Mouse (Mus musculus) monocyte, adult 2 months (primary cell): ENCODE measurements at regions not wholly inside any gene's neighbourhood (a gene's known extent, or its start where the extent isn't known, plus 50 kb on each side); places are given as distances from the start of the nearest gene placed in this dataset.

ENCODE experiments used
- DNase-seq, 2 experiments: peaks; one replicate each; pipeline ENCODE4 v3.0.0; 2022; ENCODE audit warnings: low spot score in 2 of 2, low read depth in 1 of 2

DNA sequence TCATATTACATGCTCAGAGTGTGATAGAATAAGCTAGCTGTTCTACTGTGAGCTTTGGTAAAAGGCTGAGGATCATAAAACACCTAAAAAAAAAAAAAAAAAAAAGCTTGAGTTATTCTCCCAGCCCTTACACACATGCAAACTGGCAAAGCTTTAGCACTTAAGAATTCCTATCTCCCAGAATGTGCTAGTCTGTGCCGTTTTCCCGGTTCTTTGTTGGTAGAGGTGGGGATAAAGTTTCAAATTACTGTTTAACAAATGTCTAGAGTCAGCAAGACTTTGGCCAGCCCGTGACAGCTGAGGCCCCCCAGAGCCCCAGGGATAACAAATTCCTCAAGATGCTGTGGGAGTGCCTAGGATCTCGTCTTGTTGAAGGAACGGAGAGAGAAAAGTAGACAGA, 254.3 kb upstream of the Mgmt start:
- no peak for DNase-seq

GRCm38 (mm10) chr7:136640771-136641170, 253.6 kb upstream of the Mgmt start:
- DNase-seq: no peak

DNA sequence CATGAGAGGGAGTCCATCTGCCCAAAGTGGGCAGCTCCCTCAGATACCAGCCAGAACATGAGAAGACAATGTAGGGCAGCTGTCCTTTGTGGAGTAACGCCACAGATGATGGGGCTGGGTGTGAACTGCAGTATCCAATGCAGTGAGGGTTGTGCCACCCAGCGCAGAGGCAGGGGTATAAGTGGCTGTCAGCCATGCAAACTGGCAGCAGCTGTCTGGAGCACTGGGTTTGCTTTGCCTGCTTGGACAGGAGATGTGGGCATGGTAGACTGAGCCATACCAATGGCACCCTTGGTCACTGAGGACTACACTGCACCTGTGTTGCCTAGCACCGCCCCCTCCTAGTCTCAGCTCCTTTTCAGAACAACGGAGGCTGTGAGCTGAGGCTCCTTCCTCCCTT, 244.6 kb upstream of the Mgmt start:
- DNase-seq: no peak

DNA sequence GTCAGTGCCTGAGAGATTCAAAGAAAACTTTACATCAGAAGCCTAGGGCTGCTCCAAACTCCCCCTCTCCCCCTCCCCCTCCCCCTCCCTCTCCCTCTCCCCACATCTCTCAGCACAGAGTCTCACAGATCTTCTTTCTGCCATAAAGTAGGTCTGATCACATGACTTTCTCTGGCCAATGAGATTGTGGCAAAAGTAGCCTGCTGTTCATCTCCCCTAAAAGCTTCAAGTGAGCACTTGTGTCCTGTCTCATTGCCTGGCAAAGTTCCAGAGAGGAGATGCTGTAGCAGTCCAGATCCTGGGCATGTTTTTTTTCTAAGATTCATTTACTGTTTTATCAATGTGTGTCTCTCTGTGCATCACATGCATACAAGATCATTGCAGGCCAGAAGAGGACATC, 234.5 kb upstream of the Mgmt start:
- no peak for DNase-seq

DNA sequence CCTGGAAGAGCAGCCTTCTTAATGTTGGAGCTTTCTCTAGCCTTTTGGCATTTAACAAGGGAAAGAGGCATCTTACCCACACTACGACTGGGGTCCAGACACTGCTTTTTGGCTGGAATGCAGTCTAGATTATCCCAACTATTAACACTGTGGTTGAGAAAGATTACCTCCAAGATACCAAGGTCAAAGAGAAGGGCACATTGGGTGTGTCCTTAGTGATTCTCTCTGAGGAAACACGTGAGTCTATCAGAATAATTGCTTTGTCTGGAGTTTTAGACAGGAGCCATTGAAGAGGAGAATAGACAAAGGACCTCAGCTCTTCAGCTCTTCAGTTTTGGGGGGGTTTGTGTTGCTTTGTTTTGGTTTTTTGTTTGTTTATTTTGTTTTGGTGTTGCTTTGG, 234.0 kb upstream of the Mgmt start:
- DNase-seq: no peak

GRCm38 (mm10) chr7:136664424-136665082, 229.9 kb upstream of the Mgmt start:
- DNase-seq: no peak

DNA sequence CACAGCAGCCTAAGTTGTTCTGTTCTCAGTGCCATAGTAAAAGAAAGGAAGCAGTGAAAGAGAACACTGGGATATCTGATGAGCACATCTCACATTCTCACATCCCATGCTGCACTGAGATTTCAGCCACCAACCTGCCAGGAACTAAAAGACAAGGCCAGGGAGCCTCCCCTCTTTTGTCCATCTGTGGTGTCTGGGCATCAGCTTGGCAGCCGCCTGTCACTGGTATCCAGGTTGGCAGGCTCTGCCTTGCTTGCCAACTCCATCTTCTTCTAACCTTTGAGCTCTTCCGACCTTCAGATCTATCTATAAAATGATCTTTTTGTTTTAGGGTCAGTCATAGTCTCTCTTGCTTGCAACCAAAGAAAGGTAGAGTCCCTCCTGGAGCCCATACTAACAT, 228.5 kb upstream of the Mgmt start:
- no peak for DNase-seq

GRCm38 (mm10) chr7:136666707-136667106, 227.7 kb upstream of the Mgmt start:
- DNase-seq: no peak

- DNase-seq: no peak
These were observed 223.7 kb upstream of the Mgmt start for GRCm38 (mm10) chr7:136670675-136671074.

DNA sequence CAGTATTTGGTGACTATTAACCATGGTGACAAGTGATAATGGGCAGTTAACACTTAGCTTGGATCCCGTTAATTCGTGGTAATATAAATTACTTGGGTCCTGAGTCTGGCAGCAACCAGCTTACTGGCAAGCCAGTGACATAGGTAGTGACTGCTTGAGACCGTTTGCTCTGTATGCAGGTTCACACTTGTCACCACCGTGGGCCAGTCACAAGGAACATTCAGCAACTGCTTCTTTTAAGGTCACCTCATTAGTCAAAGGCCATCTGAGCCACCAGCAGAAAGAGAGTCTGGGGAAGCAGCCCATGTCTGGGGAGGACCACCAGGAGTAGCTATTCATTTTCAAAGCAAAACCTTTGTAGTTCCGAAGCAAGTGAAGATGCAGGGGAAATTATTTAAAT, 220.3 kb upstream of the Mgmt start:
- no peak for DNase-seq

- no peak for DNase-seq
These were observed 219.4 kb upstream of the Mgmt start for GRCm38 (mm10) chr7:136675041-136675440.

GRCm38 (mm10) chr7:136676104-136676503, 218.3 kb upstream of the Mgmt start:
- DNase-seq: no peak

- DNase-seq: no peak
These were observed 217.3 kb upstream of the Mgmt start for GRCm38 (mm10) chr7:136676987-136677545.

DNA sequence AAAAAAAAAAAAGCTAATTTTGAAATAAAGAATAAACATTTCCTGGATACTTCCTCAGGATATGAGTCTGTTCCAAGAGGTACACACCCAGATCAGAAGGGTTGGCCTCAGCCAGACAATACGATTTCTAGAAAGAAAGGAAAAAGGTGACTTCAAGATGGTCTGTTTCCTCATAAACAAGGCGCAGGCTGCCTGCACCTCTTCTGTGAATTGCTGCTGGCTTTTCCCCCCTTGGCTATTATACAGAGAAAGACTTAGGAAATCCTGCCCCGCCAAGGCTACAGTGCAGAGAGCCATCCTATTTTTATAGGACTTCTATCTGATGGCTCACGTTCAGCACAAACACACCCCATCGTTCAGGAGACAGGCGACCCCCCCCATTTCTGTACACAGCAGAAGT, 204.8 kb upstream of the Mgmt start:
- DNase-seq: no peak

DNA sequence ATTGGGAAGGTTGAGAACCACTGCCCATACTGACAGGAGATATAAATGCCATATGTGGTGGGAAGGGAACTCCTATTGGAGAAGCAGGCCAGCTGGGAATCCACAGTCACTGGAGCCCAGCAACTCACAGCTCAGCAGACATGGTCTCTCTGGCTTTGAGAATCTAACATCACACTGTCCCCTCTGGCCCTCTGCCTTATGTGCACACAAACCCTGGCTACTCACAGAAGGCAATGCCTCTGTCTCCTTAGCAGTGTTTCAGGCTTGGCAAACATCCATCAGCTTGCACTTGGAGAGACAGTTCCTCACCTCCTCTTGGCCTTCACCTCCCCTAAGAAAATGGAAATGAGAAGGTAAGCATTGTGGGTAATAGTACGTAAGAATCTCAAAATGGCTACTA, 188.2 kb upstream of the Mgmt start:
- DNase-seq: no peak

DNA sequence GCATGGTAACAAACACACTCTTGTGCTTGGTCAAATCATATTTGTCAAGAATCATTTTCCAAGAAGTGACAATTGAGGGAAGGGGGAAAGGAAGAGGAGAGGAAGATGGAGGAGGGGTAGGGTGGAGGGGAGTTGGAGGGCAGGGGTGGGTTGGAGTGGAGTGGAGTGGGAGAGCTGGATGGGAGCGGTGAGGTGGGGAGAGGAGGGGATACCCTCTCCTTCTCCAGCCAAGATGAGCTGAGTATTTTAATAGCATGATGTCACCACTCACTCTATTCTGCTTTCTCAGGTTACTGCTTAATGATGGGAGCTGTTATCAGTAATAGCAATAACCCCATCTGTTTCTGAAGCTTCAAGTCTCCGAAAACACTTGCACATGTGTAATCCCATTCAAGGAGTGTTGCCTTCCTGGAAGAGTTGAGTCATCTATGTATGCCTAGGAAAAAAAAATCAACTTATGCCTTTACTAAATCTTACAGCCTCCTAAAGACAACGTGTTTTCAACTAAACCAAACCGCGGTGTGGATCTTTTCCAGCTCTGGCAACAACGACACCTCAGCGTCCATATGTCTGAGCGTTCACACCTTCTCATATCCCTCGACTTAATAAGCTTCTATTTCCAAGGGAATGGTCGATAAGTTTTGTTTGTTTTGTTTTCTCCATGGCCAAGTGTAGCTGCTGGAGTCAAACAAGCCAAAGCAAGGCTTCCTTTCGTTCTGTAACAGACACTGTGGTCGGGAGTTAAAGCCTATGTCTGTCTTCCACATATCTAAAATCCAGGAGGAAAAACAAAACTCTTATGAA, 187.0 kb upstream of the Mgmt start:
- DNase-seq: no peak

- no peak for DNase-seq
These were observed 186.4 kb upstream of the Mgmt start for GRCm38 (mm10) chr7:136708004-136708435.

DNA sequence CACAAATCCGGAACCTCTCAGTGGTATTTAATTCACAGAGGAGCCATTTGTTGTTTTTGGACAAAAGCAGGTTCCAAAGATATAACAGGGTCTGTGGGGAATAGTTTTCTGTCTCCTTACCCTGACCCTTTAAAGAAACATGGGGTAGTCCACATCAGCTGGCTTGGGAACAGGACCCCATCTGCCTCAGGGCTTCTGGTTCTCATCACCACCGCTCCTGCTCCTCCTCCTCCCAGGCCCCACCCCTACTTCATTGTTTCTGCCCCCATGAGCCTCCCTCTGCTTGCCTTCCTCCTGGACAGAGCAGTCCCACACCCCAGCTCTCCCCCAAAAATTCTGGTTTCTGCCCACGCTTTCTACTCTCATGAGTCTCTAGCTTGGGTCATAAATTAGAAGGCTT, 183.8 kb upstream of the Mgmt start:
- DNase-seq: no peak

GRCm38 (mm10) chr7:136712962-136713640, 181.3 kb upstream of the Mgmt start:
- no peak for DNase-seq

GRCm38 (mm10) chr7:136727628-136728402, 166.6 kb upstream of the Mgmt start:
- no peak for DNase-seq

GRCm38 (mm10) chr7:136742171-136742570, 152.2 kb upstream of the Mgmt start:
- no peak for DNase-seq
